Mouse (Mus musculus) left cerebral cortex, postnatal 10 days (tissue): ENCODE data around the gene Commd8. TPM values are rescaled to one million over a fixed set of nuclear protein-coding genes. Genes with fewer than 3 reads are reported as not detected.
"Not testable (repeated sequence)": the region's sequence is repeated elsewhere in the genome, so short reads cannot be mapped to it uniquely, and the experiment has no call there.

ENCODE experiments used
- DNase-seq, 2 experiments: peaks; one replicate each; pipeline ENCODE4 v3.0.0; 2021 to 2022; ENCODE audit warnings: low spot score in 2 of 2, mixed read lengths in 1 of 2; ENCODE audit errors: extremely low spot score in 1 of 2
- intact Hi-C: fragments of 180-260 bp; cut with DNase I; formaldehyde crosslinking; loops from one replicate; pipeline ENCODE4 v1.15.1; 2025
- total RNA-seq, 2 experiments: library from RNA; stranded (reverse); gene quantifications; 2 replicates each; pipeline ENCODE4 v1.2.3; 2021

The Commd8 gene
- total RNA-seq, 2 experiments from 2014 or later = 80.2 to 83.3 TPM

DNA sequence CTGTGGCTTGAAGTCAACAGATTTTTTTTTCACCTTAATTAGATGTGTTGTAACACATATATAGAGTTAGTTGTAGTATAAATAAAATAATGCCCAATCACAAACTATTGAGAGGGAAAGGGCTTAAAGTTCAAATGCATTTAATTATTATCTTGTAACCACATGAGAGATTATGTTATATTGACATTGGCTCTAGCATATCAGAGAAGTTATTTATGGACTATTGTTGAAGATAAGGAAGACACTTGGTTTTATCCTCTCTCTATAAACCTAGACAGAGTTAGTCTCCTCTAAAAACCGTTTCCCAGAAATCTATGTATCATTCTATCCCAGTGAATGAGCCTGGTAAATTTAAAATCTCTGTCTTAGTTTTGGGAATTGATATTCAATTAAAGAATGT lies 5.5 kb upstream of the Commd8 start:
- intact Hi-C loops = loop anchor here (5.0 kb wide), 1 partner anchor 94 kb away; no protein-coding TSS in a partner anchor
- DNase-seq = no peak

GRCm38 (mm10) chr5:72172675-72173074 lies 4.7 kb upstream of the Commd8 start:
- intact Hi-C loops = loop anchor here (5.0 kb wide), 1 partner anchor 95 kb away; no protein-coding TSS in a partner anchor
- DNase-seq = no peak

DNA sequence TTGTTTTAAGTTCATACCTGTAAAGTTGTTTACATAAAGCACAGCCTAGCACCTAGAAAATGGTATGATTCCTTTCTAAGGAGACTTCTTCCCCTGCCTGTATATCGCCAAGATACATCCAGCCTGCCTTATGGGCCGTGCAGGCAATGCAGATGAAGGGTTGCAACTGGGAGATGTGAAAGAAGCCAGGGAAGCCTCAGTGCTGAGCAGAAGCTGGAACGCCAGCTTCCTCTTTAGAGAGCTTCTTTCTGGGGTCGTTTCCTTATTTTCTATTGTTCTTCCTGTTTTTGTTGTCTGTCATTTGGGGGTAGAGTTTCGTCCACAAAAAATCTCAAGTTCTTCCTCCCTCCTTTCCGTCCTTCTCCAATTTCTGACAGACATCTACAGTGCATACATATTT lies 2.1 kb upstream of the Commd8 start:
- intact Hi-C loops = loop anchor here (5.0 kb wide), 1 partner anchor 97 kb away; no protein-coding TSS in a partner anchor
- no peak for DNase-seq

DNA sequence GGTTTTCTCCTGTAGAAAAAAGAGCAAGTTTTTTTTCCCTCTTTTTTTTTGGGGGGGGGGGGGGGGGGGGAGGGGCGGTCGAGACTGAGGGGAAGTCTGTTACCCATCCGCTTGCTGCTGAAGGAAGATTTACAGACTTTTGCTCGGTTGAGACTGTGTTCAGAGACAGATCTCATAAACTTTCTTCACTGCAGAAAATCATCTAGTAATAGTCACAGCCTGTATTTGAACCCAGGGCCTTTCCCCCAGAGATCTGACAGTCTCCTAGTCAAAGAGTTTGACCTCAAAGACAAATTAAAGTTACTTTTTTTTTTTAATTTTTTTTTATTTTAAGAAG lies 264 bp upstream of the Commd8 start:
- intact Hi-C loops = no loop called here
- DNase-seq = no peak

- intact Hi-C loops = no loop called here
- no peak for DNase-seq
Measured at GRCm38 (mm10) chr5:72164386-72164785, 3.6 kb downstream of the Commd8 start.

- DNase-seq = no peak
- intact Hi-C loops = no loop called here
Measured at GRCm38 (mm10) chr5:72162855-72163254, 5.1 kb downstream of the Commd8 start.

DNA sequence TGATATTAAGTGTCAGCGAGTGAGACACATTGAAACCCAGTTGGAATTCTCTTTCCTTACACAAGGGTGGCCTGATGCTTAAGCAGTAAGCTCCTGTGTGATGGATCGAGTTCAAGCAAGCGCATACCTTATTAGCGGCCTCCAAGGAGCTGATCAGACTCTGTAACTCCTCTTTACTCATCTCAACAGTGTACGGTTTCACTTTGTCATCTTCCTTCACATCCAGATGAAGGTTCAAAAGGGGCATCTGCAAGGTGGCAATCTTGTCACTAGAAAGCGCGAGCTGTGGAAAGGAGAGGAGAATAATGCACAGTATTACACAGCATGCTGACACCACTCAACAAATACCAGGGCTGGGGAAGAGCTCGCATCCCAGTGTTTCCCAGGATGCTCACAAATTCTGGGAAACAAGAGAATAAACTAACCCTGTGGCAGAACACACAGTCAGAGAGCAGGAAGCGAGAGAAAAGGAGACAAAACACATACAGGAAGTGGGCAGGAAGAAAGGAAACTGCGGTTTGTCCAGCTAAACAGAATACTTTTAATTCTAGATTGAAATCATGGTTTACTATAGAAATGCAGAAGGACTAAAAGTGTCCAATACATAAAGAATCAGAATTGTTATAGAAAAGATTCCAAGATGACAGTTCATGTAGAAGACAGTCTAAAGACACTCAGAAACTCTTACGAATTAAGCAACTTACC lies 7.1 kb downstream of the Commd8 start:
- no peak for DNase-seq
- intact Hi-C loops = no loop called here

GRCm38 (mm10) chr5:72159537-72159936 lies 8.5 kb downstream of the Commd8 start:
- intact Hi-C loops = no loop called here

DNA sequence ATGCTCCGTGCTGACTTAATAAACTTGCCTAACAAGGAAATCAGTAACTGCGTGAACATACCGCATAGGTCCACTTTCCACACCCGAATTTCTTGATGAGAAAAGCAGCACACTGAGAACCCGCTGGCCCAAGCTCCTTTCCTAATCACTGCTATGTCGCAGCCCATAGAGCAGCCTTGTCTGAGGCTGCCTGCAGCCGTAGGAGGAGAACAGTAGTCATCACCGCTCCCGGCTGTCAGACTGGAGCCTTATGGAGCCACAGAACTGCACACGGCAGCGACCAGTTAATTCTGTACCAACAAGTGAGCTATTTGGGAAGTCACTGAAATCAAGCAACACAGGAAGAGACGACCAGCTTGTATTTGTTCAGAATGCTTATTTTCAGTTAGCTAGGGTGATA lies 9.3 kb downstream of the Commd8 start:
- DNase-seq = no peak
- intact Hi-C loops = no loop called here

More at GRCm38 (mm10) chr5:72159537-72159936, 8.5 kb downstream of the Commd8 start:
- no peak for DNase-seq

DNA sequence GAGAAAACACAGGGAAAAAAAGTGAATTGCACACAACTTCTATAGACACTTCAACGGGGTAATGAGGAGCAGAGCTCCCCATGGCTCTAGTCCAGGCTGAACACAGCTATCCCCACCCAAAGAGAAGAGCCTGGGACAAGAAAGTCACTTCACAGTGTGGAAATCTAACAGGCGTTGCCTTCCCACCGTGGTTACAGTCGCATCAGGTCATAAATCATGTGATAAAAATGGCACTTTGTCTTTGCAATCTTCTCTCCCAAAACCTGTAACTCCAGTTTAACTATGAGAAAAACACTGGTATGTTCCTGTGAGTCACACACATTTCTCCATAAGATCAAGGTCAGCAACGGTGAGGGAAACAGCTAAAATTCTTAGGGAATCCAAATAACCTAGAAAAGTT lies 11.4 kb downstream of the Commd8 start:
- no peak for DNase-seq
- intact Hi-C loops = no loop called here

GRCm38 (mm10) chr5:72155686-72156085 lies 12.3 kb downstream of the Commd8 start:
- DNase-seq, intact Hi-C loops: not testable (repeated sequence)

GRCm38 (mm10) chr5:72150870-72151269 lies 17.1 kb downstream of the Commd8 start:
- intact Hi-C loops = no loop called here
- DNase-seq = no peak

- no peak for DNase-seq
- intact Hi-C loops = no loop called here
Measured at GRCm38 (mm10) chr5:72148679-72149078, 19.3 kb downstream of the Commd8 start.

DNA sequence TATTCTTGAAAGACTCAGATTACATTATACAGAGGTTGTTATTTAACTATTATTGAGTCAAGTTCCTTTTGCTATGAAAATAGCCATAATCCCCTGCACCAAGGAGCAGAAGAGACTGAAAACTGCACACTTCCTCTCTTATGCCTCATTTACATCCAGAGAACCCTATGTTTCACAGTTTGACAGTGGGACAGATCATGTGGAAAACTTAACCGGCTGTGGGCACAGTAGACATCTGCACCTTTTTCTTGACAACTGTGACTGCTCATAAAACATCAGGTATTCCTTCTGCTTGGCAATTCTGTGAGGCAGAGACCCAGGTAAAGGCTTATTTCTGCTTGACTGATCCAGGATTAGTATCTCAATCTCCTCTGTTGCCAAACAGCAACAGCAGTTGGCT lies 28.4 kb downstream of the Commd8 start:
- DNase-seq = no peak
- intact Hi-C loops = no loop called here

GRCm38 (mm10) chr5:72138256-72138655 lies 29.7 kb downstream of the Commd8 start:
- DNase-seq = no peak
- intact Hi-C loops = no loop called here

DNA sequence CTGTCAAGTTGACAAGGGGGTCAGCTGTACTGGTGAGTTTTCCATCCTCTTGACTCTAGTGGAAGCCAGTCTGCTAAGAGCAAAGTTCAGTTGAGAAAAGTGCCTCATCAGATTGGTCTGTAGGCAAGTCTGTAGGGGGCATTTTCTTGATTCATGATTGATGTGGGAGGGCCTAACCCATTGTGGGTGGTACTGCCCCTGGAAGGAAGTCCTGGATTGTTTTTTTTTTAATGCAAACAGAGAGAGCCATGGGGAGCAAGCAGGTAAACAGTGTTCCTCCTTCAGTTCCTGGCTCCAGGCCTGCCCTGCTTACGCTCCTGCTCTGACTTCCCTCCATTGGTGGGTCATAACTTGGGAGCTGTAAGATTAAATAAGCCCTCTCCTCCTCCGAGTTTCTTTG lies 34.1 kb downstream of the Commd8 start:
- intact Hi-C loops = no loop called here
- DNase-seq = no peak

GRCm38 (mm10) chr5:72126681-72127080 lies 41.3 kb downstream of the Commd8 start:
- no peak for DNase-seq
- intact Hi-C loops = no loop called here

DNA sequence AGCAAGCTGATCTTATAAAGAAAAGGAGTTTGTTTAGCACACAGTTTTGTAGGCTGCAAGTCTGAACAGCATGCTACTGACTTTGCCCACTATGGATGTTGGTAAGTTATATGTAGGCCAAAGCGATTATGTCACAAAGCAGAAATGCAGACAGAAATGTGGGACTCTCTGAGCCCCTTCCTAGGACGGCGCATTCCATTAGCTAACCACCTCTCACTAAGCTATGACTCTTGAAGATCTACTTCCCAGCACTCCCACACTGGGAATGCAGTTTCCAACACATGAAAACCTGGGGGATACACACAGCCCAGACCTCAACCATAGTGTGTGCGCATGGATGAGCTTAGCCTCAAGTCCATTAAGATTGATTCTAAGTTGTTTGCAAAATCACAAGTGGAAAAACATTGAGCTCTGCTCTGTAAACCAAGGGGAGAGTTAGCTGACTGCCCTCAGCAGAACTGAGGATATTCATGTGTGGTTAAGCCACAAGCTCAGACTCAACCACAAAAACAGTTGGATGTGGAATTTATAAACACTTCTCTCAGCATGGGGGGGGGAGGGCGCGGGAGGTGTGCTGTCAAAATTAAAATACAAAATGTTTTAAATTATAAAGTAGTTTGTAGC lies 45.5 kb downstream of the Commd8 start:
- intact Hi-C loops = no loop called here
- no peak for DNase-seq
